Mouse (Mus musculus) C2C12 (cell line): ENCODE results near the gene Ackr3.

Experiments used
- CEBPB ChIP-seq: IDR thresholded peaks from one replicate; pipeline ENCODE4 v1.6.1; 2011; ENCODE audit warnings: low read depth, mild to moderate bottlenecking, control low read depth, moderate library complexity
- CTCF ChIP-seq: IDR thresholded peaks from one replicate; pipeline ENCODE4 v1.5.1; 2011; ENCODE audit not compliant: control insufficient read depth, insufficient read depth, insufficient read length
- FOSL1 ChIP-seq: IDR thresholded peaks from one replicate; pipeline ENCODE4 v1.8.0; 2011; ENCODE audit warnings: mild to moderate bottlenecking, low read length; ENCODE audit not compliant: poor library complexity, insufficient read depth, severe bottlenecking
- MAX ChIP-seq: IDR thresholded peaks from one replicate; pipeline ENCODE4 v1.6.1; 2011; ENCODE audit warnings: mild to moderate bottlenecking, control low read depth
- MYOD1 ChIP-seq: IDR thresholded peaks from one replicate; pipeline ENCODE4 v1.6.1; 2011; ENCODE audit warnings: low read depth; ENCODE audit not compliant: control insufficient read depth, insufficient read length
- MYOG ChIP-seq: IDR thresholded peaks from one replicate; pipeline ENCODE4 v1.6.1; 2011; ENCODE audit not compliant: control insufficient read depth, insufficient read length; ENCODE audit errors: extremely low read depth
- USF1 ChIP-seq: IDR thresholded peaks from one replicate; pipeline ENCODE4 v1.6.1; 2011; ENCODE audit warnings: low read depth, mild to moderate bottlenecking, control low read depth, moderate library complexity

DNA sequence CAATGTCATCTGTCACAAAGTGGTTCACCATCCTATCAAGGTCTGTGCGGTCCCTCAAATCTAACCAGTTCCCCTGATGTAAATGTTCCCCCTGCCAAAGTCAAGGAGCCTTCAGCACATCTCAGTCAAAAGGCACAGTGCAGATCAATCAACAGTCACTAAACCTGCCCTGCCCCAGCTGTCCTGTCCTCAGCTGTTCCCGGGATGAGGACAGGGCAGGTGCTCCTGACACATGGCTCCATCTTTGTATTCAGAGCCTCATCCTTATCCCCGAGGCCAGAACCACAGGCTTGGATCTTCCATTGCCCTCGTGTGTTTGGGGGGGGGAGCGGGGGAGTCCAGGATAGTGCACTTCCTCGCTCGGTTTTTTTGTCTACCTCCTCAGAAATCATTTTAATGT, 47.2 kb upstream of the Ackr3 start:
- no peak for TF ChIP-seq CTCF
- no peak for TF ChIP-seq MAX
- TF ChIP-seq USF1, result no peak
- TF ChIP-seq MYOG, result no peak
- no peak for TF ChIP-seq MYOD1
- no peak for TF ChIP-seq CEBPB
- no peak for TF ChIP-seq FOSL1
